Mouse (Mus musculus) E14TG2a.4 (cell line): ENCODE data around the gene Mrps15.
A peak's percentile ranks its signal among the peaks of the same experiment; 100 is the strongest.

Experiments
- H3K27me3 ChIP-seq: 2 replicates; pipeline ENCODE4 v1.6.1; 2014; ENCODE audit warnings: low read length, control low read depth; ENCODE audit not compliant: insufficient read depth
- H3K36me3 ChIP-seq: 2 replicates; pipeline ENCODE4 v1.6.1; 2014; ENCODE audit warnings: low read length, control low read depth; ENCODE audit not compliant: insufficient read depth
- H3K4me1 ChIP-seq: replicated peaks from 2 replicates; pipeline ENCODE4 v1.6.1; 2014; ENCODE audit warnings: low read depth, low read length, control low read depth
- H3K4me3 ChIP-seq: replicated peaks from 2 replicates; pipeline ENCODE4 v1.5.1; 2014; ENCODE audit warnings: mild to moderate bottlenecking, low read length
- H3K9me3 ChIP-seq: 2 replicates; pipeline ENCODE4 v1.6.1; 2014; ENCODE audit warnings: low read length, control low read depth
- CTCF ChIP-seq: conservative IDR thresholded peaks from 2 replicates; pipeline ENCODE4 v1.5.1; 2014; ENCODE audit warnings: low read length
- NANOG ChIP-seq: IDR thresholded peaks from 2 replicates; pipeline ENCODE4 v1.6.1; 2014; ENCODE audit warnings: borderline replicate concordance, low read length, mixed read lengths
- POU5F1 ChIP-seq: IDR thresholded peaks from 2 replicates; pipeline ENCODE4 v1.6.1; 2014; ENCODE audit warnings: low read length, borderline replicate concordance

Gene Mrps15

DNA sequence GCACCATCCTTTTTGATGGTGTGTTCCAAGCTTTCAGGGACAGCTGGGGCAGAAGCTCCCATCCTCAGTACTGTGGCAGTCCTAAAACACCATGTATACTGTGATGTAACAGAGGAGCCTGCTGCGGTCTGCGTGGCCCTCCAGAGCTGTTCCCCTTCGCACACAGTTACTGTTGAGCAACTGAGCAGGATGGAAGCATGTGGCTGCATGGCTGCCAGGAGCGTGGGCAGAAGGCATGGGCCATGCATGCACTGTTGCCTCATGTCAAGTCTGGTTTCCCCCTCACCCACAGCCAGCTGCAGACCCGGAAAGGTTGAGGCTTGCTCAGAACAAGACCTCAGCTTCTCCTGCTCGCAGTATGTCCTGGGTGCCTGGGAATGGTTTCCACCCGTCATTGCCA, 18.5 kb downstream of the Mrps15 start:
- H3K9me3 ChIP-seq, result no peaks in the 10 kb centered on the region
- peaks cover 14% of the 10 kb centered on the region for H3K4me1 ChIP-seq
- H3K27me3 ChIP-seq, result no peaks in the 10 kb centered on the region
- no peaks in the 10 kb centered on the region for H3K36me3 ChIP-seq
- no peak for TF ChIP-seq CTCF
- no peak overlapping the region for H3K4me3 ChIP-seq

DNA sequence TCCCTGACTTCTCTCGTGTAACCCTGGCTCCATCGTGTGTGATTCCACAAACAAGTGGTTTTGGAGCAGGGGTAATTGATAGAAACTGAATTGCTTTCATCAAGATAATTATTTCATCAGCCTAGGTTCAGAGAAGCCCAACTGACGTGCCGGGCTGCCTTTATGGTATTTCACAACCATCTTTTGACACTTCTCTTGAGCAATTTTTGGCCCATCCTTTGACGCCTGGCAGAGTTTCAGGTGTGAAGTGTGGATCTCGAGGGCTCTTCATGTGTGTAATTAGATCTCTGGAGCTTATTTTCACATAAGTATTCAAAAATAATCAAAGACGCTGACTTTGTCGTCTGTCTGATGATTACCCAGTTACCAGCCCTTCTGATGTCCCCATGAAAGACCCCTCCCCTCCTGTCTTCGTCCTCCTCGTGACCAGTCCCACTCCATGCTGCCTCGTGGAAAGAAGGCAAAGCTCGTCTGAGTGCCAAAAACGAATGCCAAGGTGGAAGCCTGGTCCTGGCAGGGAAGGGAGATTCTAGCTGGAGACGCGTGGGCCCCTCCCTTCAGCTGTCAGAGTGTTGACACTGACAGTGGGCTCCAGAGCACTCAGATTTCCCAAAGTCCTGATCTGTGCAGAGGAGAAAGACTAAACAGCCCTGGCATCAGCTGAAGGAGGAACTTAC, 20.8 kb downstream of the Mrps15 start:
- Histone ChIP-seq H3K4me3 (no peak overlapping the region), H3K4me1 (peaks cover 14% of the 10 kb centered on the region), H3K27me3 (no peaks in the 10 kb centered on the region), H3K9me3 (no peaks in the 10 kb centered on the region), H3K36me3 (no peaks in the 10 kb centered on the region)
- TF ChIP-seq POU5F1 (no peak), NANOG (no peak), CTCF (no peak)

DNA sequence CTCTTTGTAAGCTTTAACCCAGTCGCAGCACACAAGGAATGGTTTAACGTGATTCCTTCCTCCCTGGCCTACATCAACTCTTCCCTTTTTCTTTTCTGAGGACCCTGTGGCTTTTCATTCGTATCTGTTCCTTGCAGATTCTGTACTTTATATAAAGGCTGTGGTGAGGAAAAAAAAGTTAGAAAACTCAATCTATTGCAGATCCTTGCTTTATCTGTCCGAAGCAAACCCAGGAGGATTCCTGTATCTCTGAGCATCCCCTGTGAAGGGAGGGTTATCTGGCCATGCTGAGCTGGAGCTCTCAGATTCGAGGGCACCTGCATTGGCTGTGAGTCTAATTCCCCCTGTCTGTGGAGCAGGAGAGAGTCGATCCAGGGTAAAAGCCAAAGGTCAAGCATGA, 22.1 kb downstream of the Mrps15 start:
- Histone ChIP-seq H3K9me3 (no peaks in the 10 kb centered on the region), H3K27me3 (no peaks in the 10 kb centered on the region), H3K4me3 (no peak overlapping the region), H3K4me1 (peaks cover 20% of the 10 kb centered on the region), H3K36me3 (no peaks in the 10 kb centered on the region)
- no peak for TF ChIP-seq POU5F1
- no peak for TF ChIP-seq CTCF
- no peak for TF ChIP-seq NANOG

DNA sequence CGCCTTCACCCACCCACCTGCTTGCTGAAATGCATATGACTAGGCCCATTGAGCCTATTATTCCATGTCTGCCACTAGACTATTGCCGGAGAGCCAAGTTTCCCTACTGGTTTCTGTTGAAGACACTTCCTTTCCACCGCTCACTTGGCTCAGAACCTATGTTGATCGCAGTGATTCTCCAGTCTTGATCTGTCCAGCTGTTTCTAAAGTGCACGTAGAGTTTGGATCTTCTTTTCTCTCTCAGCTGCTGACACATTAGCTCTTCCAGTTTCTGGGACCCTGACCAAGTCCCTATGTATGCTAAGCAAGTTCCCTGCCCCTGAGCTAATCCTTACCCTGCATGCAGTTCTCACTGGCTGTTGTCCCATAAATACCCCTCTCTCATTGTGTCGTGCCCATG, 31.1 kb downstream of the Mrps15 start:
- TF ChIP-seq POU5F1, result no peak
- no peaks in the 10 kb centered on the region for H3K27me3 ChIP-seq
- peaks cover 45% of the 10 kb centered on the region for H3K4me1 ChIP-seq
- H3K36me3 ChIP-seq, result no peaks in the 10 kb centered on the region
- peak overlapping the region; percentile 35 for H3K4me3 ChIP-seq
- H3K9me3 ChIP-seq, result 0 out of 2 replicates have a peak, but pooled peaks cover 3% of the 10 kb centered on the region

DNA sequence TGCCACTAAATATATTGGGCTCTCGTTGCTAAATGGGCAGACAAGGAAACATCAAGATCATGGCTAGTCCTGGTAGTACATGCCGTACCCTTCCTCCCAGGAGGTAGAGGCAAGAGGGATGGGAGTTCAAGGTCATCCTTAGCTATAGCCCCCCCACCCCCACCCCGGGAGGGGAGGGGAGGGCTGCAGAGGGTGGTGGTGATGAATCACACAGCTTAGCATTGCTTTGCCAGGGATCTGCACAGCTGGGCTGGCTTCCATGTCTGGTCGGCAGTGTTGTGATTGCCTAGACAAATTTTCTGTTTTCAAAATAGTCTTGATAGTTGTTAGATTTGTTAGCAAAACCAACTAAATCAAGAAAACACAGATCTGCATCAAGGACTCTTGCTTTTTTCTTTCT, 32.5 kb downstream of the Mrps15 start:
- Histone ChIP-seq H3K27me3 (no peaks in the 10 kb centered on the region), H3K9me3 (0 out of 2 replicates have a peak, but pooled peaks cover 3% of the 10 kb centered on the region), H3K4me1 (peaks cover 48% of the 10 kb centered on the region), H3K4me3 (no peak overlapping the region), H3K36me3 (no peaks in the 10 kb centered on the region)
- TF ChIP-seq NANOG, result no peak
- TF ChIP-seq CTCF, result no peak
- no peak for TF ChIP-seq POU5F1

DNA sequence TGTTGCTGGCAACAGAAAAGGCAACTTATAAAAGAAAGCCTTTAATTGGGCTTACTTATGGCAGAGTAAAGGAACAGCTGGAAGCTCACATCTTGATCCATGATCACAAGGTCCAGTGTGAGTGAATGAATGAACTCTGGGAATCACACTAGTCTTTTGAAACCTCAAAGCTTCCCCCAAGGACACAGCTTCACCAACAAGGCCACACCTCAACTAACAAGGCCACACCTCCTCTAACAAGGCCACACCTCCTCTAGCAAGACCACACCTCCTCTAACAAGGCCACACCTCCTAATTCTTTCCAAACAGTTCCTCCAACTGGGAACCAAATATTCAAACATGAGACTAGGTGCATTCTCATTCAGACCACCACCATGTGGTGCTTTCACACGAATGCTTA, 34.9 kb downstream of the Mrps15 start:
- TF ChIP-seq POU5F1 (no peak), NANOG (0 out of 2 replicates have a peak, but pooled peaks have one; percentile 19)
- Histone ChIP-seq H3K4me1 (peaks cover 59% of the 10 kb centered on the region), H3K4me3 (no peak overlapping the region), H3K27me3 (no peaks in the 10 kb centered on the region), H3K36me3 (no peaks in the 10 kb centered on the region), H3K9me3 (0 out of 2 replicates have a peak, but pooled peaks cover 3% of the 10 kb centered on the region)

DNA sequence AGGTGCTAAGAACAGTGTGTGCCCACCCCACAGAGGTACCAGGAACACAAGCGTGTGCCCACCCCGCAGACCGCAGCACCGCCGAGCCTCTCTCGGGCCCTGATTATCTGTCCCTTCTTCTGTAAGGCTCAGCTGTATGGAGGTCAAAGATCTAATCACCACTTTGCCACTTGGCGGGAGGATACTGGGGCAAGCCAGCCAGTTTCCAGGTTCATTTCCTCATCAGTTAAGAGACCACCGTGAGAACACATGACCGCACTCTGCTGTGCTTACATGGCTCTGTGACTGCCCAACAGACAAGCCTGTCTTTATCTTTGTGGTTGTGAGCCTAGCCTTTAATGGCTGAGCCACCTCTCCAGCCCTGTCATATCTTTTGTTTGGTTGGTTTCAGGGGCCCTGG, 36.3 kb downstream of the Mrps15 start:
- Histone ChIP-seq H3K4me3 (peak overlapping the region; percentile 29; the same call in 1 of the 2 replicates), H3K9me3 (0 out of 2 replicates have a peak, but pooled peaks cover 3% of the 10 kb centered on the region), H3K4me1 (peaks cover 46% of the 10 kb centered on the region), H3K27me3 (no peaks in the 10 kb centered on the region), H3K36me3 (no peaks in the 10 kb centered on the region)
- TF ChIP-seq CTCF, result no peak
- no peak for TF ChIP-seq NANOG
- no peak for TF ChIP-seq POU5F1

DNA sequence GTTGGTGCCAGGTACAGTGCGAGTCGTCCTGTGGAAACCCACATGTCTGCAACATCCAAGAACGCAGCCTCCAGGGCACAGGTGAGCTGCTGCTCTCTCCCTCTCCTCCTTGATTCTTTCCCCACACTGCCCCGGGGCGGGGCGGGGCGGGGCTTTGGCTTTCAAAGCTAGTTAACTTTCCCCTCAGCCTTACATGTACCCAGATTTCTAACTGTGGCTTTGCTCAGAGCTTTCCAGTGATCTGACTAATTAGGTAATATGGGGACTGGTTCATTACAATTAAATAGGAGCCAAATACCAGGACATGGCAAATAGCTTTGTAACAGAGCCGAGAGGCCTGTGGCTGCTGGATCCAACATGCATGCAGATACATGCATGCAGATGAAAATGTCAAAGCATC, 37.7 kb downstream of the Mrps15 start:
- Histone ChIP-seq H3K9me3 (0 out of 2 replicates have a peak, but pooled peaks cover 3% of the 10 kb centered on the region), H3K4me3 (0 out of 2 replicates have a peak overlapping the region, but pooled peaks have one; percentile 35), H3K36me3 (no peaks in the 10 kb centered on the region), H3K27me3 (no peaks in the 10 kb centered on the region), H3K4me1 (peaks cover 38% of the 10 kb centered on the region)
- TF ChIP-seq POU5F1, result no peak
- TF ChIP-seq CTCF, result no peak
- no peak for TF ChIP-seq NANOG

DNA sequence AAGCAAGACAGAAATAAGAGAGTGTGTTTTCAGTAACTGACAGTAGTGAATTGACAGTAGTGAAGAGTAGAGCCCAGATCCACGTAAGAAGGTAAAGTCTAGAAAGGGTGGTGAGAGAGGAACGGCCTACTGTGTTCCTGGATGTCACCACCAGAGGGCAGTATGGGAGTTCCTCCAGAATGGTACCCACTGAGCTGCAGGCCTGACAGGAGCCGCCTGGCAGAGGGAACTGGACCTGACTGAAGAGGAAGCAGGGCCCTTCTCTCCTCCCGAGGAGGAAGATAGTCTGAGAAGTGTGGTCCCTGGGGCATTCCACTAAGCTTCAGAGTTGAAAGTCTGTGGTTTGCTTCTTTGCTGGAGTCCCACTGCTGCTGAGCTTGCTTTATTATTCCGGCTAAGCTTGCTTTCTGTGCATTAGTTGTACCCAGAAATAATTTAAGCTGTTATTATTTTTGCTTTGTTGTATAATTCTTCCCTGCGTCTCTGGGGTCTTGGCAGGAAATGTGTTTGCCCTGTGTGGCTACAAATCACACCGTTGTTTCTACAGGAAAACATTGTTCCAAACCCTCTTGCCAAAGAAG, 39.4 kb downstream of the Mrps15 start:
- Histone ChIP-seq H3K4me1 (peaks cover 39% of the 10 kb centered on the region), H3K4me3 (no peak overlapping the region), H3K27me3 (no peaks in the 10 kb centered on the region), H3K36me3 (no peaks in the 10 kb centered on the region), H3K9me3 (0 out of 2 replicates have a peak, but pooled peaks cover 3% of the 10 kb centered on the region)
- TF ChIP-seq CTCF, result peak; percentile 75
- no peak for TF ChIP-seq NANOG
